Mouse (Mus musculus) kidney, embryonic 15.5 days (tissue): ENCODE data around the gene Tatdn3. TPM values are rescaled to one million over a fixed set of nuclear protein-coding genes. Genes with fewer than 3 reads are reported as not detected.
"Not testable (repeated sequence)": the region's sequence is repeated elsewhere in the genome, so short reads cannot be mapped to it uniquely, and the experiment has no call there.

Experiments used
- ATAC-seq: fragments of 200-750 bp; cut with Nextera tagmentation; replicated peaks from 2 replicates; pipeline ENCODE4 v1.8.0; 2017; ENCODE audit warnings: moderate TSS enrichment; ENCODE audit not compliant: low FRiP score
- H3K27ac ChIP-seq: fragments of 300-500 bp; sonication (generic); 2 replicates; pipeline ENCODE4 v1.5.1; 2015; ENCODE audit warnings: mild to moderate bottlenecking, inconsistent platforms
- H3K27me3 ChIP-seq: fragments of 300-500 bp; sonication (generic); 2 replicates; pipeline ENCODE4 v1.6.1; 2015; ENCODE audit warnings: inconsistent platforms
- H3K36me3 ChIP-seq: fragments of 300-500 bp; sonication (generic); 2 replicates; pipeline ENCODE4 v1.6.1; 2015; ENCODE audit warnings: inconsistent platforms
- H3K4me1 ChIP-seq: fragments of 300-500 bp; sonication (generic); 2 replicates; pipeline ENCODE4 v1.6.1; 2015; ENCODE audit warnings: inconsistent platforms
- H3K4me2 ChIP-seq: fragments of 300-500 bp; sonication (generic); 2 replicates; pipeline ENCODE4 v1.6.1; 2015; ENCODE audit warnings: moderate library complexity, mild to moderate bottlenecking, inconsistent platforms
- H3K4me3 ChIP-seq: fragments of 300-500 bp; sonication (generic); replicated peaks from 2 replicates; pipeline ENCODE4 v1.5.1; 2015; ENCODE audit warnings: mild to moderate bottlenecking, inconsistent platforms
- H3K9ac ChIP-seq: fragments of 300-500 bp; sonication (generic); 2 replicates; pipeline ENCODE4 v1.6.1; 2015; ENCODE audit warnings: mild to moderate bottlenecking, inconsistent platforms
- H3K9me3 ChIP-seq: fragments of 300-500 bp; sonication (generic); replicated peaks from 2 replicates; pipeline ENCODE4 v1.6.1; 2016; ENCODE audit warnings: inconsistent platforms
- WGBS: fragments of 180-500 bp; shearing (Covaris S2); methylation state at CpG from one replicate; pipeline ENCODE4 v1.1.7; 2015; ENCODE audit warnings: mixed read lengths; 5-methylcytosine and 5-hydroxymethylcytosine counted together
- polyA plus RNA-seq: library from polyadenylated mRNA; unstranded; fragments of >200 nt; fragmentation: Nextera tagmentation; extraction: Ambion mirVana; gene quantifications from 2 replicates; pipeline ENCODE4 v1.2.1, GENCODE M21; 2015

The Tatdn3 gene
- polyA plus RNA-seq, 1 experiment from 2014 or later = 12.8 TPM

GRCm38 (mm10) chr1:191025016-191026012 is 37.4 kb downstream of the Tatdn3 start:
- H3K27me3 ChIP-seq = no peaks in the 10 kb centered on the region
- peaks cover 17% of the 10 kb centered on the region for H3K4me1 ChIP-seq
- peak; percentile 45; the same call in 1 of the 2 replicates for ATAC-seq
- peak overlapping the region; percentile 85 for H3K9ac ChIP-seq
- H3K4me3 ChIP-seq = peak overlapping the region; percentile 85
- peak overlapping the region; percentile 93 for H3K4me2 ChIP-seq
- WGBS = 2% methylated on average over 69 of the region's 69 CpGs
- no peaks in the 10 kb centered on the region for H3K9me3 ChIP-seq
- H3K27ac ChIP-seq = peak overlapping the region; percentile 80
- H3K36me3 ChIP-seq = 0 out of 2 replicates have a peak, but pooled peaks cover 13% of the 10 kb centered on the region

GRCm38 (mm10) chr1:191023806-191024205 is 38.9 kb downstream of the Tatdn3 start:
- Histone ChIP-seq H3K4me1 (peaks cover 17% of the 10 kb centered on the region), H3K36me3 (peaks cover 18% of the 10 kb centered on the region; the same call in 1 of the 2 replicates)
- not testable (repeated sequence) for H3K4me3 ChIP-seq, H3K4me2 ChIP-seq, H3K27ac ChIP-seq, H3K9ac ChIP-seq, H3K27me3 ChIP-seq, ATAC-seq, H3K9me3 ChIP-seq
- 88% methylated on average over 6 of the region's 6 CpGs for WGBS

- Histone ChIP-seq H3K9ac (no peak overlapping the region), H3K9me3 (no peaks in the 10 kb centered on the region), H3K27me3 (no peaks in the 10 kb centered on the region), H3K36me3 (peaks cover 18% of the 10 kb centered on the region; the same call in 1 of the 2 replicates), H3K4me3 (no peak overlapping the region), H3K4me2 (no peak overlapping the region), H3K4me1 (peaks cover 17% of the 10 kb centered on the region), H3K27ac (no peak overlapping the region)
- WGBS = 82% methylated on average over 2 of the region's 2 CpGs
- no peak for ATAC-seq
These were observed 39.6 kb downstream of the Tatdn3 start for GRCm38 (mm10) chr1:191023140-191023539.

- ATAC-seq = no peak
- H3K4me1 ChIP-seq = peaks cover 9% of the 10 kb centered on the region
- no peak overlapping the region for H3K4me3 ChIP-seq
- H3K4me2 ChIP-seq = no peak overlapping the region
- no peaks in the 10 kb centered on the region for H3K27me3 ChIP-seq
- H3K27ac ChIP-seq = no peak overlapping the region
- H3K9ac ChIP-seq = no peak overlapping the region
- H3K36me3 ChIP-seq = peaks cover 24% of the 10 kb centered on the region
- WGBS = 76% methylated on average over 7 of the region's 7 CpGs
- H3K9me3 ChIP-seq = no peaks in the 10 kb centered on the region
These were observed 41.7 kb downstream of the Tatdn3 start for GRCm38 (mm10) chr1:191021016-191021415.

GRCm38 (mm10) chr1:191020217-191020924 is 42.4 kb downstream of the Tatdn3 start:
- H3K27me3 ChIP-seq = no peaks in the 10 kb centered on the region
- no peak overlapping the region for H3K27ac ChIP-seq
- peaks cover 8% of the 10 kb centered on the region for H3K4me1 ChIP-seq
- H3K9ac ChIP-seq = no peak overlapping the region
- peaks cover 25% of the 10 kb centered on the region for H3K36me3 ChIP-seq
- no peak for ATAC-seq
- H3K9me3 ChIP-seq = no peaks in the 10 kb centered on the region
- H3K4me2 ChIP-seq = no peak overlapping the region
- WGBS = 79% methylated on average over 3 of the region's 3 CpGs
- no peak overlapping the region for H3K4me3 ChIP-seq

GRCm38 (mm10) chr1:191019803-191020202 is 42.9 kb downstream of the Tatdn3 start:
- H3K4me3 ChIP-seq = no peak overlapping the region
- no peak overlapping the region for H3K9ac ChIP-seq
- H3K27ac ChIP-seq = no peak overlapping the region
- peaks cover 2% of the 10 kb centered on the region for H3K4me1 ChIP-seq
- no peak for ATAC-seq
- H3K27me3 ChIP-seq = no peaks in the 10 kb centered on the region
- WGBS = 93% methylated on average over 5 of the region's 5 CpGs
- no peaks in the 10 kb centered on the region for H3K9me3 ChIP-seq
- H3K36me3 ChIP-seq = peaks cover 30% of the 10 kb centered on the region
- H3K4me2 ChIP-seq = no peak overlapping the region

GRCm38 (mm10) chr1:191014271-191014670 is 48.5 kb downstream of the Tatdn3 start:
- Histone ChIP-seq H3K4me3 (no peak overlapping the region), H3K27me3 (no peaks in the 10 kb centered on the region), H3K9ac (no peak overlapping the region), H3K4me2 (no peak overlapping the region), H3K36me3 (peaks cover 63% of the 10 kb centered on the region), H3K27ac (no peak overlapping the region), H3K4me1 (no peaks in the 10 kb centered on the region), H3K9me3 (no peaks in the 10 kb centered on the region)
- 88% methylated on average over 3 of the region's 3 CpGs for WGBS
- no peak for ATAC-seq

GRCm38 (mm10) chr1:191008707-191009106 is 54.0 kb downstream of the Tatdn3 start:
- 94% methylated on average over 5 of the region's 5 CpGs for WGBS
- no peaks in the 10 kb centered on the region for H3K27me3 ChIP-seq

GRCm38 (mm10) chr1:191002201-191002600 is 60.5 kb downstream of the Tatdn3 start:
- no peaks in the 10 kb centered on the region for H3K27me3 ChIP-seq
- 64% methylated on average over 6 of the region's 6 CpGs for WGBS
- peaks cover 18% of the 10 kb centered on the region for H3K36me3 ChIP-seq
- H3K4me2 ChIP-seq = no peak overlapping the region
- no peaks in the 10 kb centered on the region for H3K4me1 ChIP-seq
- H3K27ac ChIP-seq = no peak overlapping the region
- ATAC-seq = no peak
- no peaks in the 10 kb centered on the region for H3K9me3 ChIP-seq
- no peak overlapping the region for H3K4me3 ChIP-seq
- H3K9ac ChIP-seq = no peak overlapping the region

More at GRCm38 (mm10) chr1:191008707-191009106, 54.0 kb downstream of the Tatdn3 start:
- no peaks in the 10 kb centered on the region for H3K9me3 ChIP-seq
- H3K4me1 ChIP-seq = no peaks in the 10 kb centered on the region
- H3K36me3 ChIP-seq = peaks cover 73% of the 10 kb centered on the region
- no peak overlapping the region for H3K27ac ChIP-seq
- no peak overlapping the region for H3K4me3 ChIP-seq
- H3K4me2 ChIP-seq = no peak overlapping the region
- no peak overlapping the region for H3K9ac ChIP-seq
- no peak for ATAC-seq

- Histone ChIP-seq H3K4me3 (no peak overlapping the region), H3K9me3 (no peaks in the 10 kb centered on the region), H3K4me2 (no peak overlapping the region), H3K27me3 (no peaks in the 10 kb centered on the region), H3K36me3 (peaks cover 14% of the 10 kb centered on the region), H3K27ac (no peak overlapping the region), H3K4me1 (peaks cover 2% of the 10 kb centered on the region; the same call in 1 of the 2 replicates), H3K9ac (no peak overlapping the region)
- 83% methylated on average over 3 of the region's 3 CpGs for WGBS
- no peak for ATAC-seq
These were observed 62.0 kb downstream of the Tatdn3 start for GRCm38 (mm10) chr1:191000686-191001085.

GRCm38 (mm10) chr1:190998027-190998426 is 64.7 kb downstream of the Tatdn3 start:
- no peaks in the 10 kb centered on the region for H3K9me3 ChIP-seq
- ATAC-seq = no peak
- 77% methylated on average over 1 of the region's 1 CpGs for WGBS
- H3K4me3 ChIP-seq = no peak overlapping the region
- peaks cover 8% of the 10 kb centered on the region; the same call in 1 of the 2 replicates for H3K4me1 ChIP-seq
- H3K9ac ChIP-seq = no peak overlapping the region
- no peaks in the 10 kb centered on the region for H3K36me3 ChIP-seq
- no peak overlapping the region for H3K27ac ChIP-seq
- peaks cover 8% of the 10 kb centered on the region; the same call in 1 of the 2 replicates for H3K27me3 ChIP-seq
- no peak overlapping the region for H3K4me2 ChIP-seq
